Mouse (Mus musculus) urinary bladder, postnatal 10 days (tissue): ENCODE results near the gene Fam189a1.
A peak's percentile ranks its signal among the peaks of the same experiment; 100 is the strongest.

Source experiments
- DNase-seq: peaks from one replicate; pipeline ENCODE4 v3.0.0; 2022; ENCODE audit warnings: low spot score

The Fam189a1 gene

DNA sequence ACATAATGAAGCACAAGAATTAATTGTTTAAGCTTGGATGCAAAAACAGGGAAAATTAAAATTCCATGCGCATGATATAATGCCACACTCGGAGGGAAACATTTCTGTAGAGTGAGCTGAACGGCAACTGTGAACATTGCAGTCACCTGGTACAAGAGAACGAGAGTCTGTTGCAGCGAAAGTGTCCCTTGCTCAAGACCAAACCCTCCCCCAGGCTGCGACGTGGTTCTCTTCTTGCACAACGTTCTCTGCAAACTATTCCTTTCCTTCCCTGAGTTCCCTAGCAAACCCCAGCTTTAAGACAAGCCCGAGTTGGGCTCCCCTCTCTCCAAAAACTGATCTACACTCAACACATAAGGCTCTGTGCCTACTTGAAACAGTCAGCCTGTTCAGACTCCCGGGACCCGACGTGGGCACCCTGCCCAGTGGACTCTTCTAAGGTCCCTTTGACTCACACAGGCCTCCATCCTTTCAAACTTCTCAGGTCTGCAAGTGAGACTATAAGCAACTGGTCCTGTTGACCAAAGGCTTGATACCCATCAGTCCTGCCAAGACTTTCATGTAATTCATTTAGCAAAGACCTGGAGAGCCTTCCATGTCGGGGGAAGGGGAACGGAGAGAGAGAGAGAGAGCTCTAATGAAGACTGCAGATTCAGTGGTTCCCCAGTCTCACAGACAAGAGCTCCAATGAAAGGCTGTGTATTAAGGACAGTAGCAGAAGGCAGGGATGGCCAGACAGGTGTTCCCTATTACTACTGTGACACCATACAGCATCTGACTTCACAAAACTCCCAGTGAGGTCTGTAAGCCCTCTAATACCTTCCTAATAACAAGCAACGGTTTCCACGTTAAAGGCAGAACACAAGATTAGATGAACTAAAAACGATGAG, 51.9 kb downstream of the Fam189a1 start:
- no peak for DNase-seq

DNA sequence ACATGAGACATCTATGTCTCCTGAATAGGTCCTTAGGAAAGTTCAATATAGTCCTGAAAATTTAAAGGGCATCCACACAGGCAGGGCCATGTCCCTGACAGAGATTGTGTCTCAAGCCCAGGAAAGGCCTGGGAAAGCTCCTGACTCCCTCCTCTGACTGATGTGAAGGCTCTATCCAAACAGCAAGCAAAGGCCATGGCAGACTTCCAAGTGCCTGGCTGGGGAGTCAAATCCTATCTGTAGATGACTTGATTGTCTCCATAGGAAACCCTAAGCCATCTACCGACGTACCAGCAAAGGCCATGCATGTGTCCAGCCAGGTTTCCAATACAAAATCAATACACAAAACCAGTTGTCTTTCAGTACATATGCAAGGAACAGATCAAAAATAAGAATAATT, 54.7 kb downstream of the Fam189a1 start:
- no peak for DNase-seq

DNA sequence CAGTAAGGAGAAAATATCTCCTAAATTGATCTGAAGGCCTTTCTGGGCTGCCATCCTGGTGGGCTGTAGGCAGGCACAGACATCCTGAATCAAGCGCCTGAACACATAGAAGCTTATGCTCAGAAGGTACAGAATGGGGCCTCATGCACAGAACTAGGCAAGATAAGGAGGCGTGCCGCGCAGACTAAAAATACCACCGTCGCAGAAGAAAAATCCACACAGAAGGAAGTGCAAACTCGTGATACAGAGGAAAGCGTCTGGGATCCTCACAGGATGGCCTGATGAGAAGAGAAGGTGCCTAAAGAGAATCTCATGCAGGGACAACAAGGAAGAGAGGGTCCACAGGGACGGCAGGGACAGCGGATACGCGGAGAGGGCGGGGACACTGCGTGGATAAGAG, 58.7 kb downstream of the Fam189a1 start:
- DNase-seq, result no peak

DNA sequence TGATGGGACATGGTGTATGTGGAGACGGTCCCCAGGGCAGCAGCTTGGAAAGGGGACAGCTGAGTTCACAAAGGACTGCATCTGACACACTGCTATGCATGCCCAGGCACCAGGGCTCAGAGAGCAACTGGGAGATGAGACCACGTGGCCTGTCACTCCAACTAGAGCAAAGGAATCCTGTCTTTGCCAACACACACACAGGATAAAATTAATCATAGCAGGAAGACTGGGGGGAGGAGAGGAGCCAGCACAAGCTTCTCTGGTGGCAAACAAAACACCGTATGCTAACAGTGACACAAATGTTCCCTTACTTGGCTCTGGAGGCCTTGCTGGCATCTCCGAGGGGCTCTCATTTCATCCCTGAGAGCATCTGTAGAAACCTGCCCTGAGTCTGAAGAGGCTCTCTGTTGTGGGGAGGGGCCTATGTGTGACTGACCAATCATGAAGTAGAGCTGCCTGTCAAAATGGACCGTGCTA, 60.7 kb downstream of the Fam189a1 start:
- no peak for DNase-seq

DNA sequence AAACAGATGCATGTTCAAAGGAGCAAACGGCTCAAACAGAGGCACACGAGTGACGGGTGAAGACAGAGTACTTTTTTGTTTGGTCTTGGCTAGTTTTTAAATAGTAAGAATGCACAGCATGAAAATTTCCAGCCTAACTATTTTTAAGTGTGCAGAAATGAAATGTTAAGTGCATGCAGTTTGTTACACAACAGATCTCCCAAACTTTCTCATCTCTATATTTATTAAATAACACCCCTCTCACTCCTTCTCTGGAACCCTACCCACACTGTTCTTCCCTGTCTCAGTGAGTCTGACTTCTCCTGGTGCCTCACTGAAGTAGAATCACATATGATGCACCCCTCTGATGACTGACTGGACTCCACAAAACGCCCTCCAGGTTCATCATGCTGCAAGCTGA, 63.1 kb downstream of the Fam189a1 start:
- DNase-seq, result no peak

DNA sequence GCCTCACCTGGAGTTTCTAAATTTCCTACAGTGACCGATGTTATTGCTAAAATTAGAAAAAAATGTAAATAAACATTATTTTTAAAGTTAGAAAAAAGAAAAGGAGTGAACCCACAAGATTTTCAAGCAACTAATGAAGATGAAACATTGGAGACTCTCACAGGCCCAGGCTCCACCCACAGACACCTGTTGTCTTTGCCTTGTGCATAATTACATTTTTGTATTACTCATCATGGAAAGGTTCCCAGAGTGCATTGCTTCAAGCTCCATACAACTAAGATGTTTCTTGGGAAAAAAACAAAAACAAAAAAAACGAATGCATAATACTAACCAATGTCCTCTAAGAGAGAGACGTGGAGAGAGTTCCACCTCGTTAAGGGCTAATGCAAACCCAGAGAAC, 64.9 kb downstream of the Fam189a1 start:
- no peak for DNase-seq

DNA sequence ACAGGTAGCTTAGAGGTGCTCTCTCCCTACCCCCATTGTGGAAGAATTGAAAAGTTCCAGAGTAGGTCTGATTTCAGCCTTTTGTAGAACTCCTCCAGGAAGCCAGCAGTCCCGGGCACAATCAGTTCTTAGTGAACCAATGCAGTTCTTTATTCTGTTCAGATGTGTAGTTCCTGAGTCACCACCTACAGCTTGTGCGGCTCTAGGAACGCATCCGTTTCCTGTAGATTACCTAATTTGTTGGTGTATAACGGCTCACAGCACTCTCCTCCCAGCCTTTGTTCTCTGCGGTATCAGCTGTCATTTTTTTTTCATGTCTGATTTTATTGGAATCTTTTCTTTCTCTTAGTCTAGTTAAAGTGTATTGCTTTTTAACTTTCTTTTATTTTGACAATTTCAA, 70.4 kb downstream of the Fam189a1 start:
- DNase-seq, result no peak

DNA sequence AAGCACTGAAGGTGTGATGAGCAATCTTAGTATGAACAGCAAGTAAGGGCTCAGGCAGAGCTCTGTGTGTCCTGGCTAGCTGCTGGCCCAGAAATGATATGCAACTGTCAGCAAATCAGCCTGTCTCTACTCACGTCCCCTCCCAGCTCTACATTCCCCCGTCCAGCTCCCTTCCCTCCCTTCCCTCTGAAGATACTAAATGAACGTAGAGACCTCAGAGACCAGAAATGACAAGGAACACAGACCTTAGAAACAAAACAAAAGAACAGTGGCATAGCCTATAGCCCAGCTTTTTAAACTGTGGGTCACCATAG, 73.6 kb downstream of the Fam189a1 start:
- DNase-seq, result no peak

DNA sequence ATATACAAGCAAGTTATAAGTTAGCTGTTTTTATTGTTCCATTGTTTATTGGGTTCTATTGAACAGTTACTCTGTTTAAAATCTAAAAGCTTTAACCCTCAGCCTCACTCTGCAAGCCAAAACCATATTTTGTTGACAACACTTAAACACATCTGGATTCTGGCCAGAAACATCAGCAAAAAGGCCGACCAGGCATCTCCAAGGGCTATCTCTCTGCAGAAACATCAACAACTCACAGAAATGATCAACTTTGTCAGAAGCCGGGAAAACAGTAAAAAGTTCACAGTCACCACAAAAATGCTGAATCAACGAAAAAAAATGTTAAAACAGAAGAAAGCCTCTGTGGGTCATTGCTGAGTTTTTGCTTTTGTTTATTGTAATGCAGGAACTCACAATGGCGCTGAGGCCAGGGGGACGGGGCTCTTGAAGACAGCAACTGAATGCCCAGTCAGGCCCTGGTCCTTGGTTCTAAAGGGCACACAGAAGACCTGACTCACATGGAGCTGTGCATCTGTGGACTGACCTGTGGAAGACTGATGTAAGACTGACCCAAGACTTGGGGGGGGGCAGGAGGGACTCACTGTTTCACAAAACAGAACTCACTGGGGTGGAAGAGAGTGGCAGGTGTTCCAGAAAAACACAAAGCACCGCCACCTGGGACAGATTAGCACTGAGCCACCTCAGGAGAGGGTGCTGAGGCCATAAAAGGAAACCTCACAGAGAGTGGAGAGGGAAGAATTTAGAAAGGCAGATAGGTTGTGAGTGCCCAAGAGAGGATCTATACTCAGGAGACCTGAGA, 74.2 kb downstream of the Fam189a1 start:
- DNase-seq, result no peak

DNA sequence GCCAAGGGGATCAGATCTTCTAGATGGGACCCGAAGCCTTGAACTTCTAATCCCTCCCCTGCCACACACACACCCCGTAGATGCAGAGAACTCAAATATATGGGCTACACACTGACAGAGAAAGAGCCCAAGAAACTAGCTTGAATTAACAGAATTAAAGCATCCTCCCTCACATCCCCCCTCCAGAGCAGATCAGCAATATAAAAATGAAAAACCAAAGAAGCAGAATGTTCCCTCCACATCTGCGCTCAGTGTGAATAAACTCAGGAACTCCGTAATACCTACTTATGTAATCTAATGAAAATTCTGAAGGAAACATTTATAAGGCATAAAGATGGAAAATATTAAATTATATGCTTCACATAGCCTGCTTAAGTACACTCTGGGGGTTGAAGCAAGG, 80.2 kb downstream of the Fam189a1 start:
- no peak for DNase-seq

DNA sequence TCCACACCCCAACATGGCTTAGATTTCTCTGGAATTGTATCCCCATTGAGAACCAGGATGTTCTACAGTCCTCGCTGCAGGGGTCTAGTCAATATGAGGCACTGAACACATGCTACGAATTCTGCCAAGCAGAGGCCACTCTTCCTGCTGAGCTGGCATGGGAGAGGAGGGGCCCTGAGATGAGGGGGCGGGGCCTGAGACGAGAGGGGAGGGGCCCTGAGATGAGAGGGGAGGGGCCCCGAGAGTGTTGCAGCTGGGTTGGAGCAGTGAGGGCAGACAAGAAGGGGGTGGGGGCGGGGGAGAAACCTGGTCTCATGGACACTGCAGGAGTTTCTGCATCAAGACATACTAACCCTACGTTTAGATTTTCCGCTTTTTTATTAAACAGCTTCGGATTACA, 82.2 kb downstream of the Fam189a1 start:
- no peak for DNase-seq

DNA sequence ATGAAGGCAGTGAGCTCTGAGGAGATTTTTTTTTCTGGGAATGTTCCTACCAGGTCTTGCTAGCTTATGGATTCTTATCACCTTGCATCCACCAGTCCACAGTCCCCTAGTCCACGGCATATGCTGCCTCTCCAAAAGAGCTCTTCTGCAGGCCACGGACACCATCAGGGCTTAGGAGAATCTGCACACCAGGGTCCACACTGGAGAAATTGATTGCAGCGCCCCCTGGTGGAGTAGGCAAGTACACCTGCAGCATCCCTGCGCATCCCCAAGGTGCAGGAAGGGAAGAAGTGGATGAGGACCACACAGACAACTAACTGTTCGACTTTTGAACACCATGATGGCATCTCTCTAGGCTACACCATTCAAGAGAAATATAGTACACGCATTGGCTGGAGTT, 82.8 kb downstream of the Fam189a1 start:
- DNase-seq, result peak; percentile 17

DNA sequence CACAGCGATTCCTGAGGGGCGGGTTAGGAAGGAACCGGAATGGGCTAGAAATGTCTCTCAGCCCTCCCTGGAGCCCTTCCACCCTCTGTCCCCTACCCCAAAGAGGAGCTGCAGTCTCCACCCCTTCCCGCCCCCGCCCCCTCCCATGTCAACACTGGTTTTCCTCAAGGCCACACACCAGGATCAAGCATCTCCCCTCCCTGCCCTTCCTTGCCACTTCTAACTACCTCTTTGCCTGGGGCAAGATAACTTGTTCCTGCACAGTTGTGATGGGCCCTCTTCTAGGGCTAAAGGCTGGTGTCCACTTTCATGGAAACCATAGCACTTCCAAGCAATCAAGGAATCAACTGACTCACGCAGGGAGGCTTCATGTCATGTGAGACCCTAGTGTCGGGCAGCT, 90.2 kb downstream of the Fam189a1 start:
- no peak for DNase-seq

DNA sequence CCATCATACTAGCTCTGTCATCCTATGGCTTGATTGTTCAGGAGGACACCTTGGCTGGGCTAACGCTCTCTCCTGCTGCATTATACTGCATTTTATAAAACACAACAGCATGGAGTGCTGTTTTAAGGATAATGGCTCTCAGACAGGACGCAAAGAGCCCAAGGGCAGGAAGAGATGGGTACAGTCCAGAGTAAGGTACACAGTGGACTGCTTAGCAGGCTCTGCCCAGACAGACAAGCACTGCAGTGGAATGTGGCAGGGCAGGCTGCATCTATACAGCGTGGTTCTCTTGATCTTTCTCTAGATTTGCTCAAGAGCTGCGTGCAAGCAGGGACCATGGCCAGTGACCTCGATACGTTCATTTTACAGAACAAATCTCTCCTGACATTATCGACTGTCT, 90.9 kb downstream of the Fam189a1 start:
- DNase-seq, result no peak

DNA sequence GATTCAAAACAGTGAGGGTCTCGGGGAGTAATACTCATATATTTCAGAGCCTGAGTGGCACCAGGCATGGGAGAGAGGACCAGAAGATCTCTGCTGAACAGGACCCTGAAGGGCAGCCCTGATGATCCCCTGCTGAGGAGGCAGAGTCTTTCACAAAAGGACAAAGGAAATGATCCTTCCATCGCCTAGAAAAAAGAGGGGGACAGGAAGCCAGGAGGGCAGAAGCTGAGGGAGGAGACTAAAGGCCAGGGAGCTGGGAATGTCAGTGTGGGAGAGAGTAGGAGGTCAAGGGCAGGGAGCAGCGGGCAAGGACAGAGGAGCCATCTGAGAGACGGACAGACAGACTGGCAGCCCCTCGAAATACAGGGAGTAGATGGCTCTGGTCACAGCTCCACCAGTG, 91.7 kb downstream of the Fam189a1 start:
- no peak for DNase-seq

DNA sequence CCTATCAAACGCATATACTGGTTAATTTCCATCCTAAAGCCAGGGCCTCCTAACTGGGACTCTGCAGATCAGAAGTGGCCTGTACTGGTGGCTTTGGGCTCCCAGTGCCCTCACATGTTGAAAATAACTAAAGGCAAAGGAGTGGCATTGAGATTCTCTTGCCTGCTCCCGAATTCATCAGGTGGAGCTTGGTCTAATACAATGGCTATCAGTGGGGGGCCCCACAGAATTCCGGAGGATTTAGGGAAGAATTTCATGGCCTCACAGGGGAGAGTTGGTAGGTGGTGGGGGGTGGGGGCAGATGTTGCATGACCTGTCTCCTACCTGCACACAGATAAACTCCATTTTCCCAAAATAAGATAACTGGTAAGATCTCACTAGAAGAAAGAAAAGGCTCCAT, 92.3 kb downstream of the Fam189a1 start:
- DNase-seq, result no peak

DNA sequence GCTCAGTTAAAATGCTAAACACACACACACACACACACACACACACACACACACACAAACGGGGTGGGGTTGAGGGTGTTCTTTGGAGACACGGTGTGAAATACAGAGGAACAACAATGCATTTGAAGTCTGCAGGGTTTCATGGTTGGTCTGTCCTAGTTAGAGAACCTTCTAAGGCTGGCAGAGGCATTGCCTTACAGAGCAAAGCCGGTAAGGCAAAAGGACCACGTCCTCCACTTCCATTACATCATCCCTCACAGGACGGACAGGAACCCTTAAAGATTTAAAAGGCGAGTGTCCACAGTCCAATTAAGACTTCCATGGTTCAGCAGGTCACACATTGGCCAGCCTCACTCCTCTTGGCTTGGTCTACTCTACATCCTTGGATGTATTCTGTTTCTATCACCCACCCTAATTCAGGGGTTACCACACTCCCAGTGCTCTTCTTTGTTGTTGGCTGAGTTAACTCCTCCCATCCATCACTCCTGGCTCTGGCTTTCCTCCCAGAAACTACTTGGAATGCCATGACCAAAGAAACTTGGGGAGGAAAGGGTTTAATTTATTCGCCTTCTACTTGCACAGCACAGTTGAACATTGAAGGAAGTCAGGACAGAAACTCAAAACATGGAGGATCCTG, 96.1 kb downstream of the Fam189a1 start:
- DNase-seq, result no peak

DNA sequence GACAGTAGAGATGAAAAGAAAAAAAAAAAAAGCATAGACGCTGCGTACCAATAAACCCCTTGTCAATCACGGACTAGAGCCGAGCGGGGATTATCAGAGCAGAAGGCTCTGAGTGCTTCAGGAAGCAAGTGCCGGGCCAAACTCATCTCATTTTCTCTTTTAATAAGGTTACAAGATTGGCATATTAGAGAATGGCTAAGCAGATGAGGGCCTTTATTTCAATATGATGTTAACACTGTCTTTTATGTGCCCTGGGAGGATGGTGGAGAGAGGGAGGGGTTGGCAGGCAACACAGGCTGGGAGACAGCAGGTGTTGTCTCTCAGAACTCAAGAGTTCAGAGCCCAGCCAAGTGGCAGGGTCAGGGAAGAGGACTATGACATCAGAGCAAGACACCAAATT, 99.5 kb downstream of the Fam189a1 start:
- no peak for DNase-seq

DNA sequence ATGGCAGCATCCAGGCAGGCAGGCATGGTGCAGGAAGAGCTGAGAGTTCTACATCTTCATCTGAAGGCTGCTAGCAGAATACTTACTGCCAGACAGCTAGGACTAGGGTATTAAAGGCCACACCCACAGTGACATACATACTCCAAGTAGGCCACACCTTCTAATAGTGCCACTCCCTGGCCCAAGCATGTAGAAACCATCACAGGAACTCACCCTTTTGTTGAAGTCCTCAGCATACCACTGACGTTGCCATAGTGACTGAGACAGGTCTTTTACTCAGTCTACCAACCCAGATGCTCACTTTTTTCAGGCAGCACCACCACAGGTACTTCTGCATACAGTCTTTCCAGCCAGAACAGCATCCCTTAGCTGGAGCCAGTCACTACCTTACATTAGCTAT, 104.4 kb downstream of the Fam189a1 start:
- no peak for DNase-seq

DNA sequence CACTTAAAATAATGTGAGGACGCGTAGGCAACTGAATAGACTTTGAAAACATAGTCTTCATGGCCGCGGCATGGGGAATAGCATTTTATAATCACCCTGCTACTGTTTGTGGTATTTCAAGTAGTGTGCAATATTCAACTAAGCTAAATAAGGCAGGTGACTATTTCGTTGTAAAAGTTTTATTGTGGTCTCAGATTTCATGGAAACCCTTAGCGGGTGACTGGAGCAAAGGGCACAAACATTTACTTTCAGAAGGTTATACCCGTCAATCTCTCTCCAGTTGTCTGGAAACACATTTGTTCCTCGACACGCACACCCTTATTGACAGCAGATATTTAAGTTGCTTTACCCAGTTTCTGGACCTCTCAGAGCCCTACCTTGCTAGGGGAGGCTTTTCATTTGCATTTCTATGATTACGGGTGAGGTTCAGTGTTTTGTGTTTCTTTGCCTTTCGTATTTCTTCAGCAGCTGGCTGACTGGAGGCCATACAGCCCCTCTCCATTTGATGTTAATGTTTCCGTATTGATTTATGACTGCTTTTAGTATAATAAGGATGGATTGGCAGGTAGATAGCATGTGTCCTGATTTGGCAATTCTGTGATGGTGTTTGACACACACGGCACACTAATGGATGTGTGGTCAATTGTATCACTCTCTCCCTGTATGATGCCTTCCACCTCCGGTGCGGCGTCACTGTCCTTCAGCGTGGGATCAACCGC, 107.0 kb downstream of the Fam189a1 start:
- DNase-seq, result no peak

DNA sequence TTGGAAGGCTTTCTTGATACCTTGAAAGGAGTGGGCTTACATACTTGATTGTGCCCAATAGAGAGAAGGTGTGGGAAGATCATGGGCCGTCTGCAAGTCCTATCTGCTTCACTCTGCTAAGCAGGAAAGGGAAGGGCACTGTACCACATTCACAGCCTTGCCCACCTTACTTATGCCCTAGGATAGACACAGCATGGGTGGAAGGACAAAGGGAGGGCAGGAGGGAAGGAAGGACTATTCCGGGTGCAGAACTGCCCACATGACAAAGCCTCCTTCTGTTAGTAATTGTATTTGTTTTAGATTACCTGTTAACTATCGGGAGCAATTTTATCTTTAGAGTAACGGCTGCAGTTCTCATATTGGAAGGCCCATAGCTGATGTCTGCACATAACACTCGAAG, 108.7 kb downstream of the Fam189a1 start:
- no peak for DNase-seq

DNA sequence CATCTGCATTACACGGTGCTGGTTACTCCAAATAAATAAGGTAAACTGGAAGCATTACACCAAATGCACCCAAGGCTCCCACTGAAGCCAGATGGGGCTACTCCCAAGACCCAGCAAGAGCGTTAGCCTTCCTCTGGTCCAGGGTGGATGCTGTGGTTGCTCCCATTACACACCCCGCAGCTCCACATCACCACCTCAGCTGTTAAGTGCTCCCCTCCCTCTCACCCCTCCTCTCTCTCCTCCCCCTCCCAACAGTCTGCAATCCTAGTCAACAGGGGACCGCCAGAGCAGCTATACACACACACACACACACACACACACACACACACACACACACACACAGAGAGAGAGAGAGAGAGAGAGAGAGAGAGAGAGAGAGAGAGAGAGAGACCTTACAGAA, 109.7 kb downstream of the Fam189a1 start:
- DNase-seq, result no peak
